Mouse (Mus musculus): Measurements from ENCODE around the gene Fdxacb1.

Fdxacb1 gene

GRCm38 (mm10) chr9:50750706-50751105 is 17.3 kb upstream of the Fdxacb1 start:
- no peak for DNase-seq

GRCm38 (mm10) chr9:50751323-50751722 is 16.7 kb upstream of the Fdxacb1 start, which contains the start of gene Cryab:
TSS of gene Cryab (plus strand) at chr9:50751325.
- no peak for DNase-seq

- no peak for DNase-seq
Measured at GRCm38 (mm10) chr9:50752054-50752602, 15.9 kb upstream of the Fdxacb1 start, which contains the start of gene Hspb2. TSS of gene Hspb2 (minus strand) at chr9:50752354.

- peak; percentile 87 for DNase-seq
Measured at GRCm38 (mm10) chr9:50752784-50753615, 15.0 kb upstream of the Fdxacb1 start.

- no peak for DNase-seq
Measured at GRCm38 (mm10) chr9:50753947-50754346, 14.1 kb upstream of the Fdxacb1 start.

- no peak for DNase-seq
Measured at GRCm38 (mm10) chr9:50756711-50757110, 11.3 kb upstream of the Fdxacb1 start.

- DNase-seq, result no peak
Measured at GRCm38 (mm10) chr9:50761520-50762243, 6.4 kb upstream of the Fdxacb1 start.

GRCm38 (mm10) chr9:50763331-50763730 is 4.7 kb upstream of the Fdxacb1 start:
- no peak for DNase-seq

- DNase-seq, result no peak
Measured at GRCm38 (mm10) chr9:50767531-50768106, 417 bp upstream of the Fdxacb1 start.

- DNase-seq, result no peak
Measured at GRCm38 (mm10) chr9:50770011-50770410, 2.0 kb downstream of the Fdxacb1 start.

GRCm38 (mm10) chr9:50774026-50774462 is 6.0 kb downstream of the Fdxacb1 start:
- no peak for DNase-seq

GRCm38 (mm10) chr9:50774991-50775612 is 7.1 kb downstream of the Fdxacb1 start, which contains the start of the genes Alg9 and 1110032A03Rik:
TSS of gene Alg9 (plus strand) at chr9:50775019.
TSS of gene 1110032A03Rik (minus strand) at chr9:50775520.
- DNase-seq, result peak; percentile 90

- DNase-seq, result no peak
Measured at GRCm38 (mm10) chr9:50775662-50776126, 7.7 kb downstream of the Fdxacb1 start.

- no peak for DNase-seq
Measured at GRCm38 (mm10) chr9:50776162-50776760, 8.2 kb downstream of the Fdxacb1 start.

- DNase-seq, result no peak
Measured at GRCm38 (mm10) chr9:50782155-50782554, 14.1 kb downstream of the Fdxacb1 start.

GRCm38 (mm10) chr9:50795266-50795665 is 27.2 kb downstream of the Fdxacb1 start:
- no peak for DNase-seq

GRCm38 (mm10) chr9:50796776-50797175 is 28.7 kb downstream of the Fdxacb1 start:
- no peak for DNase-seq

- no peak for DNase-seq
Measured at GRCm38 (mm10) chr9:50797641-50798040, 29.6 kb downstream of the Fdxacb1 start.

- no peak for DNase-seq
Measured at GRCm38 (mm10) chr9:50798368-50798767, 30.3 kb downstream of the Fdxacb1 start.

GRCm38 (mm10) chr9:50800985-50801384 is 32.9 kb downstream of the Fdxacb1 start:
- DNase-seq, result no peak

- DNase-seq, result no peak
Measured at GRCm38 (mm10) chr9:50803055-50803671, 35.1 kb downstream of the Fdxacb1 start.

Data from right cerebral cortex, adult 18-20 months (tissue).